Mouse (Mus musculus): ENCODE data around the gene Olfr937.

Olfr937 gene

DNA sequence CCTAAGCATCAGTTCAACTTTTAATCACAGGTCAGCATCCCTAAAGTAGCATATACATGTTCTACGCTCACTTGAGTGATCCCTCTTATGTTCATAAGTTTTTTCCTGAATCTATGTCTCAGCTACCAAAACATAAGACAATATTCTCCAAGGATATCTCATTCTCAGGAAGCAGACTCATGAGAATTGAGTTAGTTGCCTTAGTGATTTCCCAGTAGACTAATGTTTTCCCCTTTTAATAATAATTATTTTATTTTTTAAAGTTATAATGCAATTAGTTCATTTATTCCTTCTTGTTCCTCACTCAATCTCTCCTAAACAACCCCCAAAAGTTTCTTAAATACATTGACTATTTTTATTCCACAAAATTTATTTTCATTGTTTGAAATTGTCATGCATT lies at the start of gene Olfr937:
TSS of gene Olfr937 (minus strand) at position 101 of the 400 bp plus-strand sequence.
- DNase-seq (ENCODE audit: low read depth) = no peak

GRCm38 (mm10) chr9:39078787-39079186 lies 14.0 kb upstream of the Olfr937 start, which contains the start of gene Olfr938:
Gene Olfr938, minus strand, starts transcription at chr9:39078887.
- DNase-seq (ENCODE audit: low read depth) = no peak

- no peak for DNase-seq (ENCODE audit: low read depth)
Observed at GRCm38 (mm10) chr9:39023277-39023676, 41.5 kb downstream of the Olfr937 start, which contains the start of gene Olfr146. Gene Olfr146, minus strand, starts transcription at chr9:39023377.

Data from c-Kit-positive CD71-positive TER-119-negative erythroid progenitor cells, embryonic 14.5 days (primary cell).